Mouse (Mus musculus) WW6 (cell line): ENCODE results near the gene Tas1r2.
A peak's percentile ranks its signal among the peaks of the same experiment; 100 is the strongest.

Source experiments
- DNase-seq: peaks from one replicate; pipeline ENCODE4 v3.0.0-alpha.2; 2013; ENCODE audit warnings: low read depth, low spot score

The Tas1r2 gene

DNA sequence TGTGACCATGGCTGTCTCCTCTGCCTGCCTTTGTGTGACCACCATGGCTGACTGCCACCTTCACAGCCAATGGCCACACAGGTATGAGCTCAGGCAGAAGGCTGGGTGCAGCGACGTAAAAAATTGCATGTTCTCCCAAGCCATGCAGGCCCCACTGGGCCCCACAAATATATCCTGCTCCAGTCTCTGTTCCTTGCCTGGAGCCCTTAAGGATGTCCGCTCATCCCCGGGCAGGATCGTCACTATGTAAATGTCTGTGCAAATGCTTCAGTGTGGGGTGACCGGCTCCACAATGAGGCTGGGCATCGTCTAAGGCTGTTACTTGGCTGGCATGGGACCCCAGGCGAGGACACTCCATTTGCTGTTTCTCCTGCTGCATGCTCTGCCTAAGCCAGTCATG lies at the start of gene Tas1r2:
Gene Tas1r2 (plus strand): TSS at position 301 of the 400 bp plus-strand sequence.
- DNase-seq: no peak

- DNase-seq: no peak
Measured at GRCm38 (mm10) chr4:139605216-139605615, 48.1 kb upstream of the Tas1r2 start.

GRCm38 (mm10) chr4:139606732-139607131 lies 46.6 kb upstream of the Tas1r2 start:
- DNase-seq: no peak

- no peak for DNase-seq
Measured at GRCm38 (mm10) chr4:139608975-139609374, 44.4 kb upstream of the Tas1r2 start.

- DNase-seq: no peak
Measured at GRCm38 (mm10) chr4:139610954-139611353, 42.4 kb upstream of the Tas1r2 start.

GRCm38 (mm10) chr4:139611542-139611953 lies 41.8 kb upstream of the Tas1r2 start:
- DNase-seq: no peak

DNA sequence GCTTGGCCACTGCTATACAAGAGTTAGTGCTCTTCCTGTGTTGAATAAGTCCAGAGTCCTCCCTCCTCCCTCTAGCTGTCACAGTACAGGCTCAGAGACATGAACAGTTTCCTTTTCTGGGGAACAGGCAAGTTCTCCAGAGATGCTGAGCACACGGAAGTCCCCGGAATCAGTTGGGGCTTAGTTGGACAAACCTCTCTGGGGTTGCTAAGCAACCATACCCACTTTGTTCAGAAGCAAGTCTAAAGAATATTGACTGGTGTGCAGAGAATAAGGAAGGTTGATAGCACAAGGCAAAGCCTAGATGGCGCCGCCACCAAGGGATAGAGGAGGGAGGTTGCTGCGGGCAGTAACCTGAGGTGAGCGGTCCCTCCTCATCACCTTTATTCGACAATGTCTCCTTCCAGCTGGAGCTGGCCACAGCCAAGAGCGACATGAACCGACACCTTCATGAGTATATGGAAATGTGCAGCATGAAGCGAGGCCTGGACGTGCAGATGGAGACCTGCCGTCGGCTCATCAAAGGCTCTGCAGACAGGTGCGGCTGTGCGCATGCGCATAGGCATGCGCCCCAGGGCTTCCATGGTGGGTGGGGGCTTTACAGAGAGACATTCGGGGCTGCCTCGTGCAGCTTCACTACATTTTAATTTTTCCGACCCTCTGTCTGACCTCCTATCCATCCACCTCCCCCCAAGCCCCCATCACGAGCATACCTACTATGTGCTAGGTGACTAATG lies 38.6 kb upstream of the Tas1r2 start:
- no peak for DNase-seq

- DNase-seq: no peak
Measured at GRCm38 (mm10) chr4:139616276-139617000, 36.9 kb upstream of the Tas1r2 start.

DNA sequence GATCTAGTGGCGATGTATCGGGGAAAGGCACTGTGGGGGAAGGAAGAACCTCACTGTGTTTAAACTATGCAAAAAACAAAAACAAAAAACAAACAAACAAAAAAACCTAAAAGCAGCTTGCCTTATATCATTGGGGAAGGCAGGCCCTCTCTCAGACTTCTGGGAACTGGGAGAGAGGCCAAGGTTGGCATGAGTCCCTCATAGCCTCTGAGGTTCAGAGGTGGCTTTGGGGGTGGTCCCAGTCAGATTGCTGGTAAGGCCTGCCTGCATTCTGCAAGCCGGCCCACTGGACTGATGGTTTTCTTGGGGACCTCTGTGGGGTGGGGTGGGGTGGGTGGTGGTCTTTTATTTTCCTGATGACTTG lies 36.4 kb upstream of the Tas1r2 start:
- no peak for DNase-seq

DNA sequence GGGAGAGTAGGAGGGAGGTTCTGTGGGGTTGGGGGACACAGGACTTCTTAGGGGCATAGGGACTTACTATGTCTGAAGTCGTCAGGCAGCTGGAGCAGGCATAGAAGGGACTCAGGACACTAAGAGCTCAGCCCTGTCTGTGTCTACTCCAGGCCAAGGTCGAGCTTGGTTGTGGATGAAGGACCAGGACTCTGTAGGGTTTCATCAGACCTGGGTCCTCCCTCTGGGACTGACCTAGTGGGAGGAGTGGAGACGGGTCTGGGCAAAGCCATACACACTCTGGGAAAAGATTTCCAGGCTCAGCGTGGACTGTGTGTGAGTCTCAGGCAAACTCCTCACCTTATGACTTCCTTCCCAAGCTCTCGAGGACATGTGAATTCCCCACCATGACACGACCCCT lies 33.6 kb upstream of the Tas1r2 start:
- no peak for DNase-seq

- peak; percentile 85 for DNase-seq
Measured at GRCm38 (mm10) chr4:139622373-139623282, 30.7 kb upstream of the Tas1r2 start, which contains the start of gene Aldh4a1. TSS of gene Aldh4a1 (plus strand) at chr4:139622866.

DNA sequence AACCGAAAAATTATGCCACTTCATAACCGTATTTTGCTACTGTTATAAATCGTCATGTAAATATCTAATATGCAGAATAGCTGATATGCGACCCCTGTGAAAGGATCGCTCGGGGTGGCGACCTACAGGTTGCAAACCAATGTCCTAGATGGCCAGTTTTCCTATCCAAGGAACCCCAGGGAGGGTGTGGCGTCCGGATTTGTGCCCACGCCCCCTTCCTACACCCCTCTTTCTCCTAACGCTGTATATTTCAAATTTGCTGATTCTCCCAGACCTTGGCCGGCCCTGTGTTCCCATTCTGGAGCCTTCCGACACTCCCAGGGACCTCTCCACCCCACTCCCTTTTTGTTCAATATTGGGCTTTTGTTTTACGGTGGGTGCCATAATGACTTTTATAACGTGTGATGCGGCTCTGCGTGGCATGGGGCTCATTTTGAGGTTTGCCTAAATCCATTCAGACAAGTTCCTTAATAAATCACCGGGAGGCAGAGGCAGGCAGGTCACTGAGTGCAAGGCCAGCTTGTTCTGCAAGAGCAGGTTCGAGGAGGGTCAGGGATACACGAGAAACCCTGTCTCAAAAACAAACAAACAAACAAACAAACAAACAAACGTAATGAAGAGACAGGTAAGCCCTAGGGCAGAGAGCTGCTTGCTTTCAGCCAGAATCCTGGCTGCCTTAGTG lies 29.8 kb upstream of the Tas1r2 start:
- no peak for DNase-seq

DNA sequence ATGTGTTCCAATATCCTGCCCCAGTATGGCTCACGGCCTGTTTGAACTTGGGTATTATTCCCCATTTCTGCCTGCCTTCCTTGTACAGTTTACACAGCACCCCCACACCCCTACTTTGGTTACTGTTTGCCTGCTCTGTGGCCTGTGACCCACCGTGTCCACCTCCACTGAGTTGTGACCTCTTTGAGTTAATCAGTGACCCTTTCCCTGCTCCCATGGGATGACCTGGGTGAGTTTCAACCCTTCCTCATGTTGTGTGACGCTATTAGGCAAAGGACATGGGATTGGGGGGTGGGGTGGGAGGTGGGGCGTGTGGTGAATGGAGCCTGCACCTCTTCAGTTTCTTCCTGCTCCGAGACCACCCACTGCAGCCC lies 29.2 kb upstream of the Tas1r2 start:
- no peak for DNase-seq

GRCm38 (mm10) chr4:139624706-139625105 lies 28.6 kb upstream of the Tas1r2 start:
- DNase-seq: no peak

DNA sequence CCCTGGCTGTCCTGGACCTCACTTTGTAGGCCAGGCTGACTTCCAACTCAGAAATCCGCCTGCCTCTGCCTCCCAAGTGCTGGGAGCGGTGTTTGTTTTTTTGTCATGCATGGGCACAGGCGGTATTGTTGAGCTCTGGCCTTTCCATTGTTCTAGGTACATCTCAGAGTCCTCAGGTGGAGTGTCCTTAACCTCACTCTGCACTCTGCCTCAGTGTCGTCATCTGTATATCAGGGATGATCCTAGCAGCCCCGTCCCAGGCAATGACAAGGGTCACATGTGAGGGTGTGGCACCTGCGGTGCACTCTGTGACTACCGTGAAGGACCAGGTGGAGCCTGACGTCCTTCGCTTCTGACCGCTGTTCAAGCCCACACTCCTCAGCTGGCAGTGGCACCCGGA lies 26.0 kb upstream of the Tas1r2 start:
- no peak for DNase-seq

DNA sequence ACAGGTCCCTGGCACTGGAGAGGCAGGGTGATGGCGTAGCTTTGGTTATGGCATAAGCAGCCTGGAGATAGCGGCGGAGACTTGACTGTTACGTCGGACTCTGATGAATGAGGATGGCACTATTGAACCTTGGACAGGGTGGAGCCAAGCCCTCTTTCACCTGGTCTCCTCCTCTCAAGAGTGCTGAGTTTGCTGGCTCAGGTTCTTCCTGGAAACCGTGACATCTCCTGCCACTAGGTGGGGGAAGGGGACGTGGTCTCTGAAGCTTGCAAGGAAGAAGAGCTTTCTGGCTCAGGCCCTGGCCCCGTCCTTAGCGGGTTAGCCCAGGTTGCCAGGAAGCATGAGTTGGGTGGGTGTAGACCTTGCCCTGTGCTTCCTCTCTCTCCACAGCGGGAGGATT lies 23.2 kb upstream of the Tas1r2 start:
- DNase-seq: no peak

GRCm38 (mm10) chr4:139631141-139631540 lies 22.2 kb upstream of the Tas1r2 start:
- DNase-seq: no peak

GRCm38 (mm10) chr4:139631569-139632253 lies 21.6 kb upstream of the Tas1r2 start:
- no peak for DNase-seq

DNA sequence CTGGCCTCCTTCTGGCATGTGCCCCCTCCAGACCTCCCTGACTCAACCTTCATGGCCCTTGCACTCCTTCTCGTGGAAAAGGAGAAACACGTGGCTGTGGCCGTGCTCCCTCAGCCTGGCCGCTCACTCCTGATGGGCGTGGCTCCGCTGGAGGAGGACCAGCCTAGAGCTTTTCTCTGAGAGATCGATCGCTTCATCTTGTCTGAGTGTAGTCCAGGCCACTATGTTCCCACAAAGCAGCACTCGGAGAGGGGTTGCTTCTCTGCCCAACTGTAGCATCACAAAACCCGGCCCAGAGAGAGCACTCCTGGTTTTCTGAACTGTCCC lies 21.1 kb upstream of the Tas1r2 start:
- DNase-seq: no peak

DNA sequence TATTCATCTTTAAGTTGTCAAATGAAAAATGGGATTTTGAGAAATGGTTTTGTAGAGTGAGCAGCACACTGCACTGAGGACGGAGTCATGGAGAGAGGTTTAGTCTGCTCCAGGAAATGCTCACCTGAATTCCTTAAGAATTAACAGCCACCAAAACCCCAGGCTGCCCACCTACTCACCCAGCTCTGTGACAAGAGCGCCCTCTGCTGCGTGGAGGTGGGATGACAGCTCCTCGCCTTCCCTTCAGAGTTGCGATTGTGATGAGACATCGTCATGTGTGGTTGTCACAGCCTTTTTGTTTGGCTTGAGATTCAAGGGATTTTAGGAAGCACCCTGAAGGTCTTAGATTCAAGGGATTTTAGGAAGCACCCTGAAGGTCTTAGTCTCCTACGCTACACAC lies 17.0 kb upstream of the Tas1r2 start:
- no peak for DNase-seq

GRCm38 (mm10) chr4:139637847-139638246 lies 15.5 kb upstream of the Tas1r2 start:
- no peak for DNase-seq
